Mouse (Mus musculus) c-Kit-negative CD71-positive TER-119-positive erythroid progenitor cells, embryonic 14.5 days (primary cell): ENCODE measurements around the gene Arl15.

Experiments used
- DNase-seq: peaks from one replicate; pipeline ENCODE4 v3.0.0-alpha.2; 2013; ENCODE audit warnings: low read depth, low spot score

Arl15 gene

GRCm38 (mm10) chr13:113869212-113870205 lies 75.2 kb downstream of the Arl15 start:
- no peak for DNase-seq

- DNase-seq, result no peak
Observed at GRCm38 (mm10) chr13:113870403-113870802, 76.1 kb downstream of the Arl15 start.

- no peak for DNase-seq
Observed at GRCm38 (mm10) chr13:113871853-113872252, 77.5 kb downstream of the Arl15 start.

GRCm38 (mm10) chr13:113875724-113876123 lies 81.4 kb downstream of the Arl15 start:
- no peak for DNase-seq

GRCm38 (mm10) chr13:113877420-113877819 lies 83.1 kb downstream of the Arl15 start:
- no peak for DNase-seq

- DNase-seq, result no peak
Observed at GRCm38 (mm10) chr13:113878571-113878970, 84.3 kb downstream of the Arl15 start.

GRCm38 (mm10) chr13:113879651-113880327 lies 85.5 kb downstream of the Arl15 start:
- no peak for DNase-seq

- DNase-seq, result no peak
Observed at GRCm38 (mm10) chr13:113880564-113881171, 86.4 kb downstream of the Arl15 start.

- no peak for DNase-seq
Observed at GRCm38 (mm10) chr13:113882959-113883358, 88.7 kb downstream of the Arl15 start.

- no peak for DNase-seq
Observed at GRCm38 (mm10) chr13:113887090-113887489, 92.8 kb downstream of the Arl15 start.

GRCm38 (mm10) chr13:113888126-113888525 lies 93.8 kb downstream of the Arl15 start:
- no peak for DNase-seq

GRCm38 (mm10) chr13:113888704-113889103 lies 94.4 kb downstream of the Arl15 start:
- no peak for DNase-seq

GRCm38 (mm10) chr13:113889140-113890055 lies 95.1 kb downstream of the Arl15 start:
- no peak for DNase-seq

GRCm38 (mm10) chr13:113896684-113897083 lies 102.4 kb downstream of the Arl15 start:
- no peak for DNase-seq

GRCm38 (mm10) chr13:113897498-113897897 lies 103.2 kb downstream of the Arl15 start:
- DNase-seq, result no peak

GRCm38 (mm10) chr13:113897951-113898350 lies 103.6 kb downstream of the Arl15 start:
- DNase-seq, result no peak

GRCm38 (mm10) chr13:113901001-113901545 lies 106.8 kb downstream of the Arl15 start:
- no peak for DNase-seq

GRCm38 (mm10) chr13:113903255-113903654 lies 109.0 kb downstream of the Arl15 start:
- no peak for DNase-seq

- DNase-seq, result no peak
Observed at GRCm38 (mm10) chr13:113911986-113912519, 117.7 kb downstream of the Arl15 start.

- no peak for DNase-seq
Observed at GRCm38 (mm10) chr13:113914551-113914971, 120.3 kb downstream of the Arl15 start.
